Mouse (Mus musculus) heart, postnatal 0 days (tissue): ENCODE data around the gene Esr1.

Experiments used
- CTCF ChIP-seq: IDR thresholded peaks from 2 replicates; pipeline ENCODE4 v1.5.1; 2016; ENCODE audit warnings: antibody characterized with exemption, control low read depth, low read depth
- EP300 ChIP-seq: IDR thresholded peaks from 2 replicates; pipeline ENCODE4 v1.6.1; 2016; ENCODE audit warnings: antibody characterized with exemption, low read depth

DNA sequence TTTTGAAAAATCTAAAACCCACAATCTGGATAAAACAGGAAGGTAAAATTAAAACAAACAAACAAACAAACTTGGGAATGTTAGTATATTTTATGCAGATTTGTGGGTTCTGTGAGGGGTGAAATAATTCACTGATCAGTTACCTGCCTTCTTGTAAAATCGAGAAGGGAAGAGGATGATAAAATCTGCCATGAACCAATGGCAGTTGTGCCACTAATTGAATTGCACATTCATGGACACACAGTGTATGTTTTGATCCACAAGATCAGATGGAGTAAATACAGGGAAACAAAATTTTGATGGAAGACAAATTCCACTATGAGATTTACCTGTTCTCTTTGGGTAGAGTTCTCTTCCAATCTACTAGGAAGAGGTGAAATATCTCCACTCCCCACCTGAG, 418.5 kb downstream of the Esr1 start:
- TF ChIP-seq CTCF = no peak
- no peak for TF ChIP-seq EP300
